Comparison of ENCODE assay signal across 9 mouse cellular contexts in the genomic region with DNA sequence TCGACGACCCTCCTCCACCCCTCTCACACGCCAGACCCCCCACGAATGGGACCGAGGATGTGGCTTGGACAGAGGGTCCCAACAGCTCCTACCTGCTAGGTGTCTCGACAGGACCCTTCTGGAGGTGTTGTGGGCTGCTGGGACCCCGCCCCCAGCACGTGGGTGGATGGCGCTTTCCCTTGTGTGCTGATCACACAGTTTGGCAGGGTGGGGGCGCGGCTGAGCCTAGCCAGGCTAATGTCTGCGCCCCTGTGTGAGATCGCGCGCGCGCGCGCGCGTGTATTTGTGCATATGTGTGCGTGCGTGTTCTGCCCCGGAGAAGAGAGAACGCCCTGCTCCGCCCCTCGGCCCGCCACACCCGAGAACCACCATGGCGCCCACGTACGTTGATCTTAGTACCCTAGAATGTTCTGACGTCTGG. TPM values are rescaled to one million over a fixed set of nuclear protein-coding genes. Genes with fewer than 3 reads are reported as not detected.
DNase-seq lines count a peak whose midpoint lies in the region; ATAC-seq lines count a peak whose summit lies in the region.
"Had no signal": no experiment of that assay in that cellular context is flagged by ENCODE, and none has a peak within 500 bp of the region (broad histone marks: within the 10 kb centered on the region; RNA-seq: fewer than 3 reads in every experiment).

A gene (minus strand): TSS at position 321 of the 421 bp plus-strand sequence.

- DNase-seq in heart, postnatal 14 days = no peak
- peak; percentile 19 for DNase-seq in Muller cell, postnatal 12 days (ENCODE audit: inconsistent ontology term)
- DNase-seq in forebrain, embryonic 11.5 days (ENCODE audit: low spot score) = peak; percentile 69
- DNase-seq in layer of hippocampus, adult 18-20 months (ENCODE audit: low spot score in 2 of 2) = peak; percentile 62 to 80
- DNase-seq in spleen, postnatal 4 days (ENCODE audit: low spot score in 2 of 2) = no peak

- H3K9ac ChIP-seq in heart, embryonic 11.5 days (ENCODE audit: low read depth, low read length) = no peak within 1 kb of the TSS
- H3K9ac ChIP-seq in forebrain, embryonic 11.5 days (ENCODE audit: low read length) = peak within 1 kb of the TSS; percentile 57
- H3K9ac ChIP-seq in liver, embryonic 16.5 days (ENCODE audit: low read depth, low read length) = no peak within 1 kb of the TSS
- peak within 1 kb of the TSS; percentile 14; the same call in 1 of the 2 replicates for H3K9ac ChIP-seq in stomach, embryonic 14.5 days (replicated peaks; ENCODE audit: low read depth, low read length)

- H3K4me3 ChIP-seq in heart, embryonic 11.5 days (ENCODE audit: low read depth, low read length) = peak within 1 kb of the TSS; percentile 26
- peak within 1 kb of the TSS; percentile 41 for H3K4me3 ChIP-seq in forebrain, embryonic 11.5 days (ENCODE audit: low read depth, low read length)
- H3K4me3 ChIP-seq in liver, embryonic 16.5 days (ENCODE audit: low read depth, low read length) = peak within 1 kb of the TSS; percentile 26; the same call in 1 of the 2 replicates
- peak within 1 kb of the TSS; percentile 29 for H3K4me3 ChIP-seq in stomach, embryonic 14.5 days (ENCODE audit: low read depth, low read length)

- intact Hi-C loops in heart, postnatal 14 days (cut with DNase I) = no loop called here

- H3K36me3 ChIP-seq in heart, embryonic 11.5 days (ENCODE audit: control insufficient read depth, insufficient read depth, low read length) = no peaks in the 10 kb centered on the region
- H3K36me3 ChIP-seq in forebrain, embryonic 11.5 days (ENCODE audit: control insufficient read depth, insufficient read depth, low read length) = no peaks in the 10 kb centered on the region
- H3K36me3 ChIP-seq in liver, embryonic 16.5 days (ENCODE audit: control insufficient read depth, insufficient read depth) = no peaks in the 10 kb centered on the region
- no peaks in the 10 kb centered on the region for H3K36me3 ChIP-seq in stomach, embryonic 14.5 days (ENCODE audit: control insufficient read depth, insufficient read depth, low read length)
- H3K36me3 ChIP-seq: G1E had no signal

- peaks cover 13% of the 10 kb centered on the region for H3K27me3 ChIP-seq in heart, embryonic 11.5 days (ENCODE audit: control insufficient read depth, insufficient read depth, low read length)
- H3K27me3 ChIP-seq in forebrain, embryonic 11.5 days (ENCODE audit: control insufficient read depth, insufficient read depth, low read length) = no peaks in the 10 kb centered on the region
- peaks cover 11% of the 10 kb centered on the region for H3K27me3 ChIP-seq in liver, embryonic 16.5 days (ENCODE audit: control insufficient read depth, insufficient read depth, low read depth, low read length)
- no peaks in the 10 kb centered on the region for H3K27me3 ChIP-seq in stomach, embryonic 14.5 days (ENCODE audit: control insufficient read depth, insufficient read depth, low read length)

- H3K9me3 ChIP-seq in heart, embryonic 11.5 days (replicated peaks; ENCODE audit: control insufficient read depth, low read length) = no peaks in the 10 kb centered on the region
- H3K9me3 ChIP-seq in forebrain, embryonic 11.5 days (ENCODE audit: control insufficient read depth, low read length) = no peaks in the 10 kb centered on the region
- no peaks in the 10 kb centered on the region for H3K9me3 ChIP-seq in liver, embryonic 16.5 days (replicated peaks; ENCODE audit: control insufficient read depth, low read length)
- no peaks in the 10 kb centered on the region for H3K9me3 ChIP-seq in stomach, embryonic 14.5 days (ENCODE audit: control insufficient read depth, low read depth, low read length)
- H3K9me3 ChIP-seq: G1E had no signal

- 11% methylated on average over 33 of the region's 33 CpGs for WGBS in heart, embryonic 11.5 days (ENCODE audit: insufficient replicate concordance)
- WGBS in forebrain, embryonic 11.5 days = 7% methylated on average over 33 of the region's 33 CpGs
- 7% methylated on average over 33 of the region's 33 CpGs for WGBS in liver, embryonic 16.5 days (ENCODE audit: insufficient replicate concordance)
- 9% methylated on average over 33 of the region's 33 CpGs for WGBS in stomach, embryonic 14.5 days

- H3K27ac ChIP-seq in heart, embryonic 11.5 days (ENCODE audit: low read depth, low read length) = no peak within 1 kb of the TSS
- H3K27ac ChIP-seq in forebrain, embryonic 11.5 days (ENCODE audit: low read depth, low read length) = 0 out of 2 replicates have a peak within 1 kb of the TSS, but pooled peaks have one; percentile 25
- H3K27ac ChIP-seq in liver, embryonic 16.5 days (ENCODE audit: low read length) = no peak within 1 kb of the TSS
- no peak within 1 kb of the TSS for H3K27ac ChIP-seq in stomach, embryonic 14.5 days (ENCODE audit: low read length)

- peaks cover 10% of the 10 kb centered on the region for H3K4me1 ChIP-seq in heart, embryonic 11.5 days (ENCODE audit: control insufficient read depth, insufficient read depth, low read length)
- H3K4me1 ChIP-seq in forebrain, embryonic 11.5 days (replicated peaks; ENCODE audit: control insufficient read depth, insufficient read depth, low read length) = peaks cover 6% of the 10 kb centered on the region
- peaks cover 3% of the 10 kb centered on the region for H3K4me1 ChIP-seq in liver, embryonic 16.5 days (ENCODE audit: control insufficient read depth, low read depth, low read length)
- peaks cover 11% of the 10 kb centered on the region; the same call in 1 of the 2 replicates for H3K4me1 ChIP-seq in stomach, embryonic 14.5 days (ENCODE audit: control insufficient read depth, insufficient read depth, low read length)

- H3K4me2 ChIP-seq in heart, embryonic 11.5 days = peak within 1 kb of the TSS; percentile 61
- H3K4me2 ChIP-seq in forebrain, embryonic 11.5 days (ENCODE audit: low read depth, low read length, severe bottlenecking) = peak within 1 kb of the TSS; percentile 76
- peak within 1 kb of the TSS; percentile 44 for H3K4me2 ChIP-seq in liver, embryonic 16.5 days (ENCODE audit: low read depth, low read length)
- peak within 1 kb of the TSS; percentile 71 for H3K4me2 ChIP-seq in stomach, embryonic 14.5 days (replicated peaks; ENCODE audit: low read depth, low read length)

- 0 out of 2 replicates have a peak, but pooled peaks have one; percentile 18 for ATAC-seq in heart, embryonic 11.5 days (replicated peaks; ENCODE audit: insufficient number of reproducible peaks, low FRiP score, low TSS enrichment)
- ATAC-seq in forebrain, embryonic 11.5 days (replicated peaks; ENCODE audit: low FRiP score) = peak; percentile 60
- ATAC-seq in liver, embryonic 16.5 days (ENCODE audit: low read depth) = peak; percentile 39
- ATAC-seq in stomach, embryonic 14.5 days (ENCODE audit: insufficient number of reproducible peaks, insufficient read depth, low FRiP score, low read depth) = peak; percentile 67; the same call in 1 of the 2 replicates

RNA-seq across cellular contexts. Expression of the gene that starts here (rescaled TPM):
- 0.77 and 1.3 TPM in 2 replicates for polyA plus RNA-seq in heart, embryonic 11.5 days (2014; fragmentation: Nextera tagmentation; extraction: Ambion mirVana)
- total RNA-seq in heart, postnatal 14 days (2021) = 1 to 10 TPM; 1.4 to 1.9 TPM
- 13.5 and 15.3 TPM in 2 replicates for polyA plus RNA-seq in forebrain, embryonic 11.5 days (2014; fragmentation: Nextera tagmentation; extraction: Ambion mirVana)
- 100 to 1,000 TPM; 211 to 233 TPM for total RNA-seq in layer of hippocampus, adult 18-20 months (2021)
- polyA plus RNA-seq in liver, embryonic 16.5 days (2015; fragmentation: Nextera tagmentation; extraction: Ambion mirVana) = 0.48 and 0.52 TPM in 2 replicates
- 8.1 and 10.0 TPM in 2 replicates for polyA plus RNA-seq in stomach, embryonic 14.5 days (2014; fragmentation: Nextera tagmentation; extraction: Ambion mirVana)
- total RNA-seq: G1E had no signal
- polyA plus RNA-seq: G1E had no signal

Comparison
In these comparisons a context has a peak if more than half of its experiments do, and no peak if none do; other contexts are left out.
1. RNA of the gene that starts here (total RNA-seq): 211 to 233 TPM in layer of hippocampus, adult 18-20 months; 1.4 to 1.9 TPM in heart, postnatal 14 days; every median in the first group is over 10 times any median in the second.
2. Peak in ATAC-seq, H3K4me3 ChIP-seq and H3K4me2 ChIP-seq in liver, embryonic 16.5 days; RNA of the gene not detected or under 1 TPM.
3. H3K9ac ChIP-seq: peak in forebrain, embryonic 11.5 days (single experiment) and stomach, embryonic 14.5 days (single experiment); none in heart, embryonic 11.5 days (single experiment) and liver, embryonic 16.5 days (single experiment).
4. DNase-seq: peak in Muller cell, postnatal 12 days (single experiment), forebrain, embryonic 11.5 days (single experiment) and layer of hippocampus, adult 18-20 months (2 of 2); none in heart, postnatal 14 days (0 of 2) and spleen, postnatal 4 days (0 of 2).
5. Peak in every context shown above with its lines, with median percentiles within 50 percentile points of each other: ATAC-seq, H3K4me2 ChIP-seq and H3K4me3 ChIP-seq.